Mouse (Mus musculus) yolk sac, embryonic 10.5 days (tissue): Measurements from ENCODE around the gene Lrrc17.
"Not testable (repeated sequence)": the region's sequence is repeated elsewhere in the genome, so short reads cannot be mapped to it uniquely, and the experiment has no call there.

Experiments
- DNase-seq: peaks from one replicate; pipeline ENCODE4 v3.0.0-alpha.2; 2017; ENCODE audit warnings: low spot score

Gene Lrrc17

GRCm38 (mm10) chr5:21608311-21609304 is 65.2 kb downstream of the Lrrc17 start:
- no peak for DNase-seq

- DNase-seq, result no peak
Observed at GRCm38 (mm10) chr5:21610996-21611395, 67.6 kb downstream of the Lrrc17 start.

GRCm38 (mm10) chr5:21614299-21614698 is 70.9 kb downstream of the Lrrc17 start:
- not testable (repeated sequence) for DNase-seq

- no peak for DNase-seq
Observed at GRCm38 (mm10) chr5:21616450-21617009, 73.2 kb downstream of the Lrrc17 start.
